Mouse (Mus musculus) frontal cortex, postnatal 36 days (tissue): ENCODE measurements at regions not wholly inside any gene's neighbourhood (a gene's known extent, or its start where the extent isn't known, plus 50 kb on each side); places are given as distances from the start of the nearest gene placed in this dataset.

Experiments
- DNase-seq, 2 experiments: peaks; one replicate each; pipeline ENCODE4 v3.0.0; 2022; ENCODE audit warnings: low spot score in 2 of 2

GRCm38 (mm10) chr1:104226493-104226892 lies 541.8 kb upstream of the Cdh20 start:
- DNase-seq, result peak in 1 of 2 experiments; percentile 6

DNA sequence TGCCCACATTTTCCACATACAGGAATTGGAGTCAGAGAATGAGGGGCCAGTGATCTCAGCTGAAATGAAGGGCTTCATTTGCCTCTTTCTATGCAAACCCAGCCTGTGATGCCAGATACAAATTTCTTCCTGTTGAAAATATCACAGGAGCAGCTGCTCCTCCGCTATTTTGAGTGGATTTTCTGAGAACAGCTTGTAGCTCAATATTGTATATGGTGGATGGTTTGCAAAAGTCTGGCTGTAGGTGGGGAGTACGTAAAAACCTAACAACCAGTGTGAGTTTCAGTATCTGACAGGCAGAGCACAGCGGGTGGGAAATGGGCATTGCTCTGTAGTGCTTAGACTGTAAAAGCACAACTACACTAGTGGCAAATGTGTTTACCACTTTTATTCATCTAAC lies 541.4 kb upstream of the Cdh20 start:
- peak; percentile 53 to 83 for DNase-seq

GRCm38 (mm10) chr1:104241605-104242004 lies 526.7 kb upstream of the Cdh20 start:
- peak; percentile 2 to 62 for DNase-seq

- DNase-seq, result no peak
These were observed 502.6 kb upstream of the Cdh20 start for GRCm38 (mm10) chr1:104265775-104266174.

DNA sequence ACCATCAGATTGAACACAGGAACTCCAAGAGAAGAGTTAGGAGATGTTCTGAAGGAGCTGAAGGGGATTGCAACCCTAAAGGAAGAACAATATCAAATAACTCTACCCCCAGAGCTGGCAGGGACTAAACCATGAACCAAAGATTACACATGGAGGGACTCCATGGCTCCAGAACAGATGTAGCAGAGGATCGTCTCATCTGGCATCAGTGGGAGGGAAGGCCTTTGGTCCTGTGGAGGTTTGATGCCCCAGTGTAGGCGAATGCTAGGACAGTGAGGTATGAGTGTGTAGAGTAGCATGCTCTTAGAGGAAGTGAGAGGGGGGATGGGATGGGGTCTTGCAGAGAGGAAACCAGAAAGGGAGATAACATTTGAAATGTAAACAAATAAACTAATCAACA lies 460.4 kb upstream of the Cdh20 start:
- no peak for DNase-seq

DNA sequence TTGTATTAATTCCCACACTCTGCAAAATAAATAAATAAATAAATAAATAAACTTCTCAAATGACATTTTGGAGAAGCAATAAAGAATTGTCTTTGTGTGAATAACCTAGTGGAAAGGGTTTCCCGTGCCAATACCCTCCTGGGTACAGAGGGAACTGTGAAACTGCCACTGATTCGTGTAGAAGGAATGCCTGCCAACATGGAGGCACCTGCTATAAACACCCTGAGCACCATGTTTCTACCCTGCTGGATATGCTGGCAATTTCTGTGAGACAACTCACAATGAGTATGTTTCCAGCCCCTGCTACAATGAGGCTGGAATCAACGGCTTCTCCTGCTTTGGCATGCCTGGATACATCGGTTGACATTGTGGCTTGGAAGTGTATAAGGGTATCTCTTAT lies 456.7 kb upstream of the Cdh20 start:
- DNase-seq, result no peak

DNA sequence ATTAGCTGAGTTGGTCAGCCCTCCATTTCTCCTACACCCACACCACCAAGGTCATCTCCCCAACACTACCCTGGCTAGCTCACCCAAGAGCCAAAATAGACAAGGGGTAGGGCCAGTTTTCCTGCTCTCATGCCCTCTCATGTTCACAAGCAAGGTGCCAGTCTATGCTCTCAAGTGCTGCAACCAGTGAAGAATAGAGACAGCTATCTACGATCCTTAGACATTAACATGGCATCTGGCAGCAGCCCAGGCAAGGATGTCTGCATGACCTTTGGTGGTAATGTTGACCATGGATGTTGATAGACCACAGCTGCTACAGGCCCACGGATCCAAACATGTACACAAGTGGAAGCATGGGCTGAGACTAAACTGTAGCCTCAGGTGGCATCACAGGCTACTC lies 453.3 kb upstream of the Cdh20 start:
- no peak for DNase-seq

DNA sequence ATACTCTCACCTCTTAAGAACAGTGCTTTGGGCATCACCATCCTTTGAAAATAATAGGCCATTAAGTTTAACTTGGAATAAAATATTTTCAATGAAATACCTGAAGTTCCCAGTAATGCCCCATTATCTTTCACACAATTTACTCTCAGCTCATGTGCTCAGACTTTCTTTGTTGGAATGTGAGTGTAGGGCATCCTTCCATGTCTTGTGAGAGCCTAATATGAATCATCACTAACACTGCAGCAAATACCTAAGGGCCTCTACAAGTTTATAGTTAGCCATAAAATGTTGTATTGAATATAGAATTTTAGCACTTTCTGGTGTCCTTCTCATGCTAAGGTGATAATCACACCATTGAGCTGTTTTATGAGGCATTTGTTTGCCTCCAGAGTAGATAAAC lies 450.3 kb upstream of the Cdh20 start:
- DNase-seq, result no peak

DNA sequence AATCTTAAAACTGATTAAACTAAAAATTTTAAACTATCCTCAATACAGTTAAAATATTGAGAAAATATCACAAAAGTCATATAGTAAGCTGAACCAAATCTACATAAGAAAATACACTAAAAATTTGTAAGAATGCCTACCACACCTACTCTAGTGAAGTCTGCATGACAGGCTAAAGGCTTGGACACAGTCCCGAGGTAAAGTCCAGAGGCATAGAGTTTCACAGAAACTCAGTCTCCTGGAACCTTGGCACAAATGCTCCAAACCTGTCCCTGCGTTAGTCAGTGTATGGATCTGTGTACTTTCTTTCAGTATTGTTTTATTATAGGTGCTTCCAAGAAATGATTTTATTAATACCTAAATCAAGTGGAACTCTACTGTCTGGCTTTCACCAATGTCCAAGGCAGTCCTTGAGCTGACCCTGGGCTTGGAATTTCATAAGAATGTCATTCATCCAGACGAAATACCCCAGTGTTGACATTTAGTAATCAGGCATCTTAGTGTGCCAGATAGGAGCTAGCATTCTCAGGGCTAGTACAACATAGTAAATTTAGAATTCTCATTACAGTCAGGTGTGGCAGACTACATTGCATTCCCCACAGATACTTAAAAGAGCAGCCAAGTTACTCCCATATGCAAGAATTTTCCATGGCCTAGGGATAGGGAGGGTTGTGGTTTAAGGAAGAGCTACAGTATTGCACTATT lies 435.5 kb upstream of the Cdh20 start:
- DNase-seq, result no peak

DNA sequence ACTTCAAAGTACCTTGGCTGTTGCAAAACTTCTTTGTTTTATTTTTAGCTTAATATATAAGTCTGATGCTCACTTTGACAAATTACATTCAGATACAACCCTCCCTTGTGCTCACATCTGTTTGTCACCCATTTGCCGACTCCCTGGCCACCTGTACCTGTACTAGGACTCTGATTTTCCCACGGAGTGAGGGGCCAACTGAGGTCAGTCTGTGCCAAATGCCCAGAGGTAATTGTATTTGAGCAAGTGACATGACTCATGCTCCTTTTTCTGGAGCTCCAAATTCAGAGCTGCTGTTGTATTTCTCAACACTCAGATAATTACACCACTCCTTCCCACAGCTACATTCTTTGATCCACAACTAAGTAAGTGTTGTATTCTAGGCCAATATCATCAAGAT lies 434.8 kb upstream of the Cdh20 start:
- DNase-seq, result no peak
